Mouse (Mus musculus) heart, embryonic 11.5 days (tissue): ENCODE data around the gene Yif1a. TPM values are rescaled to one million over a fixed set of nuclear protein-coding genes. Genes with fewer than 3 reads are reported as not detected.
A peak's percentile ranks its signal among the peaks of the same experiment; 100 is the strongest.

Experiments
- ATAC-seq: fragments of 200-750 bp; cut with Nextera tagmentation; replicated peaks from 2 replicates; pipeline ENCODE4 v1.8.0; 2017; ENCODE audit warnings: moderate library complexity; ENCODE audit not compliant: insufficient number of reproducible peaks, low FRiP score, low TSS enrichment
- H3K27ac ChIP-seq: fragments of 300-500 bp; sonication (generic); 2 replicates; pipeline ENCODE4 v1.5.1; 2014; ENCODE audit warnings: mild to moderate bottlenecking, low read depth, low read length
- H3K27me3 ChIP-seq: fragments of 300-500 bp; sonication (generic); 2 replicates; pipeline ENCODE4 v1.6.1; 2014; ENCODE audit warnings: mild to moderate bottlenecking, low read length, mixed read lengths; ENCODE audit not compliant: control insufficient read depth, insufficient read depth
- H3K36me3 ChIP-seq: fragments of 300-500 bp; sonication (generic); 2 replicates; pipeline ENCODE4 v1.6.1; 2014; ENCODE audit warnings: mild to moderate bottlenecking, low read length, moderate library complexity, mixed read lengths; ENCODE audit not compliant: control insufficient read depth, insufficient read depth
- H3K4me1 ChIP-seq: fragments of 300-500 bp; sonication (generic); 2 replicates; pipeline ENCODE4 v1.6.1; 2014; ENCODE audit warnings: low read length; ENCODE audit not compliant: control insufficient read depth, insufficient read depth
- H3K4me2 ChIP-seq: fragments of 300-500 bp; sonication (generic); 2 replicates; pipeline ENCODE4 v1.6.1; 2014; ENCODE audit warnings: mild to moderate bottlenecking, moderate library complexity
- H3K4me3 ChIP-seq: fragments of 300-500 bp; sonication (generic); 2 replicates; pipeline ENCODE4 v1.5.1; 2014; ENCODE audit warnings: low read depth, low read length
- H3K9ac ChIP-seq: fragments of 300-500 bp; sonication (generic); 2 replicates; pipeline ENCODE4 v1.6.1; 2014; ENCODE audit warnings: mild to moderate bottlenecking, low read depth, low read length, moderate library complexity
- H3K9me3 ChIP-seq: fragments of 300-500 bp; sonication (generic); replicated peaks from 2 replicates; pipeline ENCODE4 v1.6.1; 2016; ENCODE audit warnings: low read length; ENCODE audit not compliant: control insufficient read depth
- WGBS: fragments of 180-500 bp; shearing (Covaris S2); extraction: QIAGEN DNeasy Blood & Tissue Kit; methylation state at CpG from one replicate; pipeline ENCODE4 v1.1.7; 2014; ENCODE audit not compliant: insufficient replicate concordance; 5-methylcytosine and 5-hydroxymethylcytosine counted together
- polyA plus RNA-seq: library from polyadenylated mRNA; unstranded; fragments of >200 nt; fragmentation: Nextera tagmentation; extraction: Ambion mirVana; gene quantifications from 2 replicates; pipeline ENCODE4 v1.2.1, GENCODE M21; 2014

Yif1a gene
- polyA plus RNA-seq, 1 experiment from 2014 or later, result 102 TPM

- Histone ChIP-seq H3K36me3 (peaks cover 21% of the 10 kb centered on the region), H3K27ac (no peak within 1 kb of the TSS), H3K4me3 (peak within 1 kb of the TSS; percentile 55), H3K9ac (peak within 1 kb of the TSS; percentile 77), H3K27me3 (0 out of 2 replicates have a peak, but pooled peaks cover 2% of the 10 kb centered on the region), H3K4me2 (peak within 1 kb of the TSS; percentile 99), H3K4me1 (peaks cover 37% of the 10 kb centered on the region), H3K9me3 (no peaks in the 10 kb centered on the region)
- no peak; the same call in 1 of the 2 replicates for ATAC-seq
- 4% methylated on average over 32 of the region's 48 CpGs for WGBS
Observed at GRCm38 (mm10) chr19:5098363-5099143, 10.2 kb downstream of the Yif1a start, which contains the start of gene Cnih2. Gene Cnih2 (minus strand): TSS chr19:5098521.

GRCm38 (mm10) chr19:5106074-5106473 lies 17.7 kb downstream of the Yif1a start:
- ATAC-seq, result no peak
- peak overlapping the region; percentile 87 for H3K27ac ChIP-seq
- H3K4me2 ChIP-seq, result peak overlapping the region; percentile 95
- H3K4me1 ChIP-seq, result peaks cover 15% of the 10 kb centered on the region
- H3K4me3 ChIP-seq, result peak overlapping the region; percentile 92
- WGBS, result 7% methylated on average over 9 of the region's 9 CpGs
- no peaks in the 10 kb centered on the region for H3K9me3 ChIP-seq
- H3K36me3 ChIP-seq, result peaks cover 30% of the 10 kb centered on the region
- no peaks in the 10 kb centered on the region for H3K27me3 ChIP-seq
- H3K9ac ChIP-seq, result peak overlapping the region; percentile 86

GRCm38 (mm10) chr19:5106731-5107191 lies 18.4 kb downstream of the Yif1a start, which contains the start of gene Rab1b:
Gene Rab1b (minus strand): TSS chr19:5107072.
- Histone ChIP-seq H3K4me3 (peak within 1 kb of the TSS; percentile 92), H3K36me3 (peaks cover 30% of the 10 kb centered on the region), H3K27ac (peak within 1 kb of the TSS; percentile 87), H3K4me2 (peak within 1 kb of the TSS; percentile 95), H3K9ac (peak within 1 kb of the TSS; percentile 86), H3K27me3 (no peaks in the 10 kb centered on the region), H3K4me1 (peaks cover 15% of the 10 kb centered on the region), H3K9me3 (no peaks in the 10 kb centered on the region)
- ATAC-seq, result peak; percentile 86
- under 1% methylated on average over 45 of the region's 46 CpGs for WGBS

- H3K9me3 ChIP-seq, result no peaks in the 10 kb centered on the region
- H3K27ac ChIP-seq, result no peak overlapping the region
- 0 out of 2 replicates have a peak overlapping the region, but pooled peaks have one; percentile 19 for H3K4me3 ChIP-seq
- H3K4me1 ChIP-seq, result peaks cover 15% of the 10 kb centered on the region
- peak overlapping the region; percentile 63 for H3K4me2 ChIP-seq
- H3K27me3 ChIP-seq, result no peaks in the 10 kb centered on the region
- peak overlapping the region; percentile 52 for H3K9ac ChIP-seq
- ATAC-seq, result no peak
- peaks cover 22% of the 10 kb centered on the region for H3K36me3 ChIP-seq
- 65% methylated on average over 18 of the region's 18 CpGs for WGBS
Observed at GRCm38 (mm10) chr19:5107556-5108270, 19.4 kb downstream of the Yif1a start.

- no peak overlapping the region for H3K27ac ChIP-seq
Observed at GRCm38 (mm10) chr19:5108271-5108575, 19.9 kb downstream of the Yif1a start.

GRCm38 (mm10) chr19:5108702-5109101 lies 20.4 kb downstream of the Yif1a start:
- Histone ChIP-seq H3K27me3 (no peaks in the 10 kb centered on the region), H3K9me3 (no peaks in the 10 kb centered on the region), H3K9ac (0 out of 2 replicates have a peak overlapping the region, but pooled peaks have one; percentile 39), H3K4me3 (no peak overlapping the region), H3K4me2 (no peak overlapping the region), H3K4me1 (peaks cover 15% of the 10 kb centered on the region), H3K36me3 (peaks cover 26% of the 10 kb centered on the region), H3K27ac (no peak overlapping the region)
- 26% methylated on average over 4 of the region's 4 CpGs for WGBS
- ATAC-seq, result no peak

More at GRCm38 (mm10) chr19:5108271-5108575, 19.9 kb downstream of the Yif1a start:
- Histone ChIP-seq H3K27me3 (no peaks in the 10 kb centered on the region), H3K4me2 (no peak overlapping the region), H3K9me3 (no peaks in the 10 kb centered on the region), H3K4me1 (peaks cover 15% of the 10 kb centered on the region), H3K4me3 (no peak overlapping the region), H3K9ac (0 out of 2 replicates have a peak overlapping the region, but pooled peaks have one; percentile 39), H3K36me3 (peaks cover 23% of the 10 kb centered on the region)
- 15% methylated on average over 5 of the region's 5 CpGs for WGBS
- ATAC-seq, result 0 out of 2 replicates have a peak, but pooled peaks have one; percentile 9

- Histone ChIP-seq H3K27me3 (no peaks in the 10 kb centered on the region), H3K4me2 (no peak overlapping the region), H3K4me3 (no peak overlapping the region), H3K9me3 (no peaks in the 10 kb centered on the region), H3K4me1 (peaks cover 15% of the 10 kb centered on the region), H3K27ac (no peak overlapping the region), H3K36me3 (peaks cover 20% of the 10 kb centered on the region), H3K9ac (no peak overlapping the region)
- WGBS, result 75% methylated on average over 19 of the region's 19 CpGs
- ATAC-seq, result no peak
Observed at GRCm38 (mm10) chr19:5109659-5110453, 21.5 kb downstream of the Yif1a start.

- H3K4me1 ChIP-seq, result peaks cover 7% of the 10 kb centered on the region
- H3K4me2 ChIP-seq, result no peak overlapping the region
- no peaks in the 10 kb centered on the region for H3K27me3 ChIP-seq
- peaks cover 18% of the 10 kb centered on the region for H3K36me3 ChIP-seq
- no peak overlapping the region for H3K27ac ChIP-seq
- 92% methylated on average over 7 of the region's 7 CpGs for WGBS
- no peak overlapping the region for H3K4me3 ChIP-seq
- ATAC-seq, result no peak
- no peaks in the 10 kb centered on the region for H3K9me3 ChIP-seq
- H3K9ac ChIP-seq, result no peak overlapping the region
Observed at GRCm38 (mm10) chr19:5113783-5114182, 25.4 kb downstream of the Yif1a start.
